Mouse (Mus musculus): ENCODE measurements at regions not wholly inside any gene's neighbourhood (a gene's known extent, or its start where the extent isn't known, plus 50 kb on each side); places are given as distances from the start of the nearest gene placed in this dataset.

DNA sequence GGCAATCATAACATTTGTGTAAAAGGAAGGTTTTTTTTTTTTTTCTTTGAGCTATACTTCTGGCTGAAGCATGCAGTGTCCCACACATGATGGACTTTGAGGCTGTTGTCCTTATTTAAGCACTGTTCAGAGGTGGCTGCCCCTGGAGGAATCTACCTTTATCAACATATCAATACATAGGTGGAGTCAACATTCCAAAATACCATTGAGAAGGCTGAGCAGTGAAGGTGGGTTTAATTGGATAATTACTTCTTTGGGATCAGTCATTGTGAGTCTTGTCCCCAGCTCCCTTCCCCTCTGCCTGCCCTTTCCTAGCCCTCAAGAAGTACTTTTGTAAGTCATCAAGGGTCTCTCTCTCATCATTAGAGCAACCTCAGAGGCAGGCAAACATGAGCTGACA is 951.9 kb upstream of the Map3k7 start:
- TF ChIP-seq CTCF (IDR thresholded peaks at IDR 0.05 in 2 of 3, conservative IDR thresholded peaks at IDR 0.05 in 1 of 3; ENCODE audit: control insufficient read depth in 1 of 3, insufficient read depth in 1 of 3, low read depth in 2 of 3, low read length in 3 of 3, poor library complexity in 1 of 3, severe bottlenecking in 1 of 3) (no peak), POLR2A (IDR thresholded peaks at IDR 0.05; ENCODE audit: control insufficient read depth in 1 of 2, insufficient read depth in 1 of 2, low read depth in 1 of 2, low read length in 2 of 2, poor library complexity in 1 of 2) (no peak), ZKSCAN1 (IDR thresholded peaks at IDR 0.05; ENCODE audit: low read depth, low read length) (no peak), SIN3A (IDR thresholded peaks at IDR 0.05; ENCODE audit: low read length) (no peak), GATA1 (IDR thresholded peaks at IDR 0.05; ENCODE audit: low read depth, low read length) (no peak), E2F4 (IDR thresholded peaks at IDR 0.05; ENCODE audit: borderline replicate concordance, low read depth, low read length) (no peak), NELFE (IDR thresholded peaks at IDR 0.05; ENCODE audit: low read depth, low read length) (no peak)

All from MEL (cell line).